Mouse (Mus musculus): Measurements from ENCODE around the gene Osbp2. TPM values are rescaled to one million over a fixed set of nuclear protein-coding genes. Genes with fewer than 3 reads are reported as not detected.

Gene Osbp2
- polyA plus RNA-seq, 1 experiment from 2014 or later = 1.8 TPM

DNA sequence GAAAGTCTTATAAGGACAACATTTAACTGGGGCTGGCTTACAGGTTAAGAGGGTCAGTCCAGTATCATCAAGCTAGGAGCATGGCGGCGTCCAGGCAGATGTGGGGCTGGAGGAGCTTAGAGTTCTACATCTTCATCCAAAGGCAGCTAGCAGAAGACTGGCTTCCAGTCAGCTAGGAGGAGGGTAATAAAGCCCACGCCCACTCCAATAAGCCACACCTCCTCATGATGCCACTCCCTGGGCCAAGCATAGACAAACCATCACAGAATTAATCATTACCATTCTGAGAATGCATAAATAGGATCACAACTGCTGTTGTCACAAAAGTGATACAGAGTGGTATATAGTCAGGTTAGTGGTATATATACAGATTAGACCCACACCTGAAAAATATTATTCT is 73.8 kb downstream of the Osbp2 start:
- Histone ChIP-seq H3K27ac (ENCODE audit: low read depth, low read length) (no peak overlapping the region), H3K36me3 (ENCODE audit: control insufficient read depth, insufficient read depth, low read length) (no peaks in the 10 kb centered on the region), H3K9me3 (ENCODE audit: control insufficient read depth, low read length) (no peaks in the 10 kb centered on the region), H3K4me2 (replicated peaks; ENCODE audit: low read depth, low read length) (no peak overlapping the region), H3K4me1 (replicated peaks; ENCODE audit: control insufficient read depth, insufficient read depth, low read length) (no peaks in the 10 kb centered on the region), H3K4me3 (ENCODE audit: low read depth, low read length) (no peak overlapping the region), H3K9ac (ENCODE audit: low read depth, low read length) (no peak overlapping the region), H3K27me3 (ENCODE audit: control insufficient read depth, insufficient read depth, low read length) (no peaks in the 10 kb centered on the region)
- WGBS = 79% methylated on average over 3 of the region's 3 CpGs
- DNase-seq (ENCODE audit: low spot score) = no peak
- ATAC-seq (ENCODE audit: low FRiP score) = no peak

DNA sequence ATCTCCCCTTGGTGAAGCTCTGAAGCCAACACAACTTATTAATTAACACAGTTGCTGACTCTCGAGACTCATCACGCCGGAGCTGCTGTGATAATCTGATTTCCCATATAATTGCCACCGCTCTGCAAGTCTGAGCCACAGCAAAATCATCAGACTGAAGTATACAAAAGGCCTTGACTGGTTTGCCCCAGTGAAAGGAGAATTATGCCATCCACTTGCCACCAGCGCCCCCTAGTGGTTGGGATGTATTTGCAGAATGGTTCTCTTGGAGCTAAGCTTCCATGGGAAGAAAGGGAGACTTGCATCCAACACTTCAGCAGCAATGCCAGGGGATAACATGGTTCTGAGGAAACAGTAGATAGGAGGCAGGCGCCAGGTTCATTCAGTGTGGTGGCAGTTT is 77.1 kb downstream of the Osbp2 start:
- DNase-seq (ENCODE audit: low spot score) = peak; percentile 94
- no peaks in the 10 kb centered on the region for H3K27me3 ChIP-seq (ENCODE audit: control insufficient read depth, insufficient read depth, low read length)
- WGBS = 32% methylated on average over 6 of the region's 6 CpGs
- no peak overlapping the region for H3K4me2 ChIP-seq (replicated peaks; ENCODE audit: low read depth, low read length)
- H3K36me3 ChIP-seq (ENCODE audit: control insufficient read depth, insufficient read depth, low read length) = no peaks in the 10 kb centered on the region
- no peak overlapping the region for H3K27ac ChIP-seq (ENCODE audit: low read depth, low read length)
- no peaks in the 10 kb centered on the region for H3K4me1 ChIP-seq (replicated peaks; ENCODE audit: control insufficient read depth, insufficient read depth, low read length)
- H3K9ac ChIP-seq (ENCODE audit: low read depth, low read length) = no peak overlapping the region
- no peaks in the 10 kb centered on the region for H3K9me3 ChIP-seq (ENCODE audit: control insufficient read depth, low read length)
- no peak for ATAC-seq (ENCODE audit: low FRiP score)
- H3K4me3 ChIP-seq (ENCODE audit: low read depth, low read length) = no peak overlapping the region

DNA sequence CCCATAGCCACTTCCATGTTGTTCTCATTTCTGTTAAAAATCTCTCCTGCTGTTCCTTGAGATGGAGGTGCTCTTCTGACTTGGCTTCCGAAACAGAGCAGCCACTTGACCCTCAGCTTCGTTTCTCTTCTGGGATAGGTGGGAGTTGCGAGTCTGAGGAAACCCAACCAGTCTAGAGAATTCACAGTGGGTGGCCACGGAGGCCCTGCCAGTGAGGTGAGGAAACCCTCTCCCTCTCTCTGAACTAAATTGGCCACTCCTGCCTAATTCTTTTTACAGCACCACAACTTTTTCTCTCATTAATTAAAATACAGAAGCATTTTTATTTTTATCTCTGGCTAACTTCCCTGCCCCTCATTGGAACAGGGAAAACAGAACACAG is 88.4 kb downstream of the Osbp2 start:
- ATAC-seq (ENCODE audit: low FRiP score) (no peak; the same call in 1 of the 2 replicates), DNase-seq (ENCODE audit: low spot score) (no peak)
- Histone ChIP-seq H3K4me1 (replicated peaks; ENCODE audit: control insufficient read depth, insufficient read depth, low read length) (no peaks in the 10 kb centered on the region), H3K4me2 (replicated peaks; ENCODE audit: low read depth, low read length) (peak overlapping the region; percentile 77; the same call in 1 of the 2 replicates), H3K36me3 (ENCODE audit: control insufficient read depth, insufficient read depth, low read length) (no peaks in the 10 kb centered on the region), H3K9me3 (ENCODE audit: control insufficient read depth, low read length) (no peaks in the 10 kb centered on the region), H3K27ac (ENCODE audit: low read depth, low read length) (no peak overlapping the region), H3K9ac (ENCODE audit: low read depth, low read length) (no peak overlapping the region), H3K27me3 (ENCODE audit: control insufficient read depth, insufficient read depth, low read length) (peaks cover 11% of the 10 kb centered on the region; the same call in 1 of the 2 replicates), H3K4me3 (ENCODE audit: low read depth, low read length) (peak overlapping the region; percentile 47; the same call in 1 of the 2 replicates)
- WGBS = 65% methylated on average over 4 of the region's 4 CpGs

DNA sequence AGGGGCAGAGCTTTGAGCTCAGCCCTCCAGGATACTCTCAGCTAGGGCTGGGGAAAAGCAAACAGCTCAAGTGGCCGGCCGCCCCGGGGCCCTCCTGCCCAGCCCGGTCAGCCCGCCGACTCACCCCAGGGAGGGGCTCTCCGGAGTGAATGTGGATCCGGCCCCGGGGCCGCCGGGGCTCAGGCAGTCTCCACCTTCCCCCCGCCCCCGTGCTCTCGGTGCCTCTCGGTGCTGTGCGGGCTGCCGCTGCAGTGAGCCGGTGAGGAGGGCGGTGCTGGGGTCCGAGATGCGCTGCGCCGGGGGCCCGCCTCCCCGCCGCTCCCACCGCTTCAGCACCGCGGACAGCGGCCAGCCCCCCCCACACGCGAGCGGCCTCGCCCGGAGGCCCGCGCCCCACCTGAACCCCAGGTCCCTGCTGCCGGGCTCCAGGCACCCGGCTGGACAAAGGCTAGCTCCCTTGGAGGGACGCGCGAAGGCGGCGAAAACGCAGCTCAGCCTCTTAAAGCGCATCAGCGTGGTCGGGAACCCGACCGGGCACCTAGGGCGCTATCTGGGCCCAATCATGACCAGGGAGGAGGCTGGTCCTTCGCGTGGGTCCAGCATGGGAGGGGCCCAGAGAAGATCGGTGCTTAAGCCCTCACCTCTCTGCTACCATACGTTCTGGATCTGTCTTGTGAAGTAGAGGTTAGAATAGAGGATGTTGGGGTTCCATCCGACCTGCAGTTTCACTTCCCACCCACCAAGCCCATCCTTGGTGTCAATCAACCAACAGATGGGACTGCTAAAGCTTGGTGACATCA is 89.0 kb downstream of the Osbp2 start:
- H3K4me1 ChIP-seq (replicated peaks; ENCODE audit: control insufficient read depth, insufficient read depth, low read length) = no peaks in the 10 kb centered on the region
- peak overlapping the region; percentile 1 for H3K27ac ChIP-seq (ENCODE audit: low read depth, low read length)
- H3K4me2 ChIP-seq (replicated peaks; ENCODE audit: low read depth, low read length) = peak overlapping the region; percentile 77
- DNase-seq (ENCODE audit: low spot score) (peak; percentile 71), ATAC-seq (ENCODE audit: low FRiP score) (peak; percentile 73)
- peak overlapping the region; percentile 65 for H3K9ac ChIP-seq (ENCODE audit: low read depth, low read length)
- H3K9me3 ChIP-seq (ENCODE audit: control insufficient read depth, low read length) = no peaks in the 10 kb centered on the region
- 3% methylated on average over 51 of the region's 56 CpGs for WGBS
- peak overlapping the region; percentile 47 for H3K4me3 ChIP-seq (ENCODE audit: low read depth, low read length)
- H3K36me3 ChIP-seq (ENCODE audit: control insufficient read depth, insufficient read depth, low read length) = no peaks in the 10 kb centered on the region
- H3K27me3 ChIP-seq (ENCODE audit: control insufficient read depth, insufficient read depth, low read length) = peaks cover 11% of the 10 kb centered on the region; the same call in 1 of the 2 replicates

DNA sequence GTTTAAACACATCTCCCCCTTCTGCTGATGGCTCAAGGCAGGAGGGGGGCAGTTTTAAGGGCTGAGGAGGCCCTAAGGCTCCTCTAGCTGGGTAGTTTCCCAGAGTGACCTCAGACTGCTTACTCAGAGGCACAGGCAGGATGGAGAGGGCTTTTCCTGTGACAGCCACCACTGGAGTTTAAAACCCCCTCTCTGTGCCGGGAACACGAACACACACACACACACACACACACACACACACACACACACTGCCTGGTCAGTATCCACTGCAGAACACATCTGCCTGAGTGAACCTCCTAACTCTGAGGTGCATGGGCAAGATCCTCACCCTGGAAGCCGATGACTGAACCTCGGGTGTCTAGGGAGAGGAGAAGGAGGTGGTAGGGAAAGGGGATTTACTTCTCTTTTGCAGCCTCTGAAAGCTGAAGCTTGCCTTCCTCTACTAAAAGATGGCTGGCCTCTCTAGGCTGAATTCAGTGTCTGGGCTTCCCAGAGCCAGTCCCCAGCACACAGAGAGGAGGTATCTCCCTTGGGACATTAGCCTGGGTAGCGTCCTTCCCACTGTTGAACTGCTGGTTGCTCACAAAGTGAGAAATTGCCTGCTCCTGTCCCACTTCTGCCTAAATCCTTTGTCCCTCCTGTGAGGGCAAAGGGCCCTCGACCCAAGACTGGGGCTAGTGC is 89.8 kb downstream of the Osbp2 start:
- Histone ChIP-seq H3K4me1 (replicated peaks; ENCODE audit: control insufficient read depth, insufficient read depth, low read length) (no peaks in the 10 kb centered on the region), H3K9me3 (ENCODE audit: control insufficient read depth, low read length) (no peaks in the 10 kb centered on the region), H3K36me3 (ENCODE audit: control insufficient read depth, insufficient read depth, low read length) (no peaks in the 10 kb centered on the region), H3K27me3 (ENCODE audit: control insufficient read depth, insufficient read depth, low read length) (peaks cover 11% of the 10 kb centered on the region; the same call in 1 of the 2 replicates), H3K27ac (ENCODE audit: low read depth, low read length) (peak overlapping the region; percentile 1; the same call in 1 of the 2 replicates), H3K9ac (ENCODE audit: low read depth, low read length) (peak overlapping the region; percentile 65), H3K4me2 (replicated peaks; ENCODE audit: low read depth, low read length) (peak overlapping the region; percentile 77), H3K4me3 (ENCODE audit: low read depth, low read length) (peak overlapping the region; percentile 47)
- 43% methylated on average over 6 of the region's 6 CpGs for WGBS
- ATAC-seq (ENCODE audit: low FRiP score) = peak; percentile 63
- DNase-seq (ENCODE audit: low spot score) = peak; percentile 54

DNA sequence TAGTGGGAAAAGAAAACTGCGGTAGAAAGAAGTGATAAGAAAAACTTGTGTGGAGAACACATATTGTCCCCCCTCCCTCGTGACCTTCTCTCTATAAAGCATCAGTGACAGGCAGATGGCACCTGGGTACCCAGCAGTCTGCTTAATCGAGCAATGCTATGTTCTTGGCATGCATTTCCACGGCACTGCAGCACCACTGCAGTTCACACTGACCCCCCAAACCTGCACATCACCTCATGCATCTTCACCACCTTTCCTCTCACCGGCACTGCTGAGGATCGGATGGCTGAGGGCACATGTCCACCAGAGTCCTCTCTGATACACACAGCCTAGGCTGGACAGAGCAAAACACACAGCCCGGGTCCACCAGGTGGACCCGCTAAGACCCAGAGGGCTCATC is 90.6 kb downstream of the Osbp2 start:
- Histone ChIP-seq H3K4me1 (replicated peaks; ENCODE audit: control insufficient read depth, insufficient read depth, low read length) (no peaks in the 10 kb centered on the region), H3K9ac (ENCODE audit: low read depth, low read length) (no peak overlapping the region), H3K9me3 (ENCODE audit: control insufficient read depth, low read length) (no peaks in the 10 kb centered on the region), H3K36me3 (ENCODE audit: control insufficient read depth, insufficient read depth, low read length) (no peaks in the 10 kb centered on the region), H3K4me3 (ENCODE audit: low read depth, low read length) (no peak overlapping the region), H3K27ac (ENCODE audit: low read depth, low read length) (no peak overlapping the region), H3K4me2 (replicated peaks; ENCODE audit: low read depth, low read length) (no peak overlapping the region), H3K27me3 (ENCODE audit: control insufficient read depth, insufficient read depth, low read length) (peaks cover 11% of the 10 kb centered on the region; the same call in 1 of the 2 replicates)
- ATAC-seq (ENCODE audit: low FRiP score) (no peak), DNase-seq (ENCODE audit: low spot score) (no peak)
- WGBS = 77% methylated on average over 8 of the region's 8 CpGs

DNA sequence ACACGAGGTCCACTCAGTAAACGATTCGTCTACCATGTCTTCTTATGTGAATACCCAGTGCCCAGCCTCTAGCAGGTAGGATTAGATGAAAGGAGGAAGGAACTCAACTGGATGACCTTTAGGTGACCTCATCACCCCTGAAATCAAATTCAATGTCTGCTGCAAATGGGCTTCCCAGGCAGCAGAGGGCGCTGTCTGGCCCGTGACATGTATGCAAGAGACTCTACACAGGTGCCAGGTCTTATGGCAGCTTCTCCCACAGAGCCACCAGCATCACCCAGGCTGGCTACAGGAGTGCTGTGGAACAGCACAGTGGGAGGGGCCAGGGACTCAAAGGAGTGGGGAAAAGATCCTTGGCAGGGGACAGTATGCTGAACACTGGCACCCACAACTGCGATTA is 92.4 kb downstream of the Osbp2 start:
- ATAC-seq (ENCODE audit: low FRiP score) (no peak), DNase-seq (ENCODE audit: low spot score) (peak; percentile 29)
- Histone ChIP-seq H3K4me3 (ENCODE audit: low read depth, low read length) (no peak overlapping the region), H3K4me2 (replicated peaks; ENCODE audit: low read depth, low read length) (no peak overlapping the region), H3K27me3 (ENCODE audit: control insufficient read depth, insufficient read depth, low read length) (peaks cover 11% of the 10 kb centered on the region; the same call in 1 of the 2 replicates), H3K9ac (ENCODE audit: low read depth, low read length) (no peak overlapping the region), H3K27ac (ENCODE audit: low read depth, low read length) (no peak overlapping the region), H3K9me3 (ENCODE audit: control insufficient read depth, low read length) (no peaks in the 10 kb centered on the region), H3K4me1 (replicated peaks; ENCODE audit: control insufficient read depth, insufficient read depth, low read length) (no peaks in the 10 kb centered on the region), H3K36me3 (ENCODE audit: control insufficient read depth, insufficient read depth, low read length) (no peaks in the 10 kb centered on the region)
- 50% methylated on average over 6 of the region's 6 CpGs for WGBS

DNA sequence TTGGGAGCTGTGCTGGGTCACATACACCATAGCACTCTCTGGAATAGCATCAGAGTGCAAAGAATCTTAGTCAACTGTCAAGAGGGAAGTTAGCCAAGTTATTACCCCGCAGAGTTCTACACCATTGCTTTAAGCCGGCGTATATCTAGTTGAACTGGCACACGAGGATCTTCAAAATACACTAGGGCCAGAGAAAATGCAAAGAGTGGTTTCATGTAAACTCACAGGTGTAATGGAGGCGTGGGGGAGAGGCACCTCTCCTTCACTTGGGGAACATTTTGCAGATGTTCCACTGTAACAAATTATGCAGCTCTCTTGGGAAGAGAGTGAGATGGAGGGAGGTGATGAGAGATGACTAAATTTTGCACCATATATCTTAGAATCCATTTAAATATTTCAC is 95.9 kb downstream of the Osbp2 start:
- no peak for DNase-seq (ENCODE audit: low spot score)
- no peak overlapping the region for H3K9ac ChIP-seq (ENCODE audit: low read depth, low read length)
- H3K4me1 ChIP-seq (replicated peaks; ENCODE audit: control insufficient read depth, insufficient read depth, low read length) = peaks cover 4% of the 10 kb centered on the region
- no peaks in the 10 kb centered on the region; the same call in 1 of the 2 replicates for H3K27me3 ChIP-seq (ENCODE audit: control insufficient read depth, insufficient read depth, low read length)
- no peak overlapping the region for H3K27ac ChIP-seq (ENCODE audit: low read depth, low read length)
- H3K36me3 ChIP-seq (ENCODE audit: control insufficient read depth, insufficient read depth, low read length) = no peaks in the 10 kb centered on the region
- no peak for ATAC-seq (ENCODE audit: low FRiP score)
- 91% methylated on average over 5 of the region's 5 CpGs for WGBS
- H3K4me2 ChIP-seq (replicated peaks; ENCODE audit: low read depth, low read length) = no peak overlapping the region
- H3K9me3 ChIP-seq (ENCODE audit: control insufficient read depth, low read length) = no peaks in the 10 kb centered on the region
- H3K4me3 ChIP-seq (ENCODE audit: low read depth, low read length) = no peak overlapping the region
